Mouse (Mus musculus) heart, postnatal 0 days (tissue): ENCODE results near the gene Eif5a2. TPM values are rescaled to one million over a fixed set of nuclear protein-coding genes. Genes with fewer than 3 reads are reported as not detected.
"Not testable (repeated sequence)": the region's sequence is repeated elsewhere in the genome, so short reads cannot be mapped to it uniquely, and the experiment has no call there.

Experiments
- ATAC-seq: fragments of 200-750 bp; cut with Nextera tagmentation; 2 replicates; pipeline ENCODE4 v1.8.0; 2017; ENCODE audit warnings: low read depth, moderate number of reproducible peaks, moderate library complexity; ENCODE audit not compliant: insufficient read depth
- DNase-seq: peaks from one replicate; pipeline ENCODE4 v3.0.0-alpha.2; 2016; ENCODE audit warnings: low spot score
- H3K27ac ChIP-seq: fragments of 300-500 bp; sonication (generic); 2 replicates; pipeline ENCODE4 v1.5.1; 2014; ENCODE audit warnings: low read depth, mild to moderate bottlenecking
- H3K27me3 ChIP-seq: fragments of 300-500 bp; sonication (generic); 2 replicates; pipeline ENCODE4 v1.6.1; 2014; ENCODE audit warnings: low read length, mixed read lengths; ENCODE audit not compliant: control insufficient read depth, insufficient read depth
- H3K36me3 ChIP-seq: fragments of 300-500 bp; sonication (generic); replicated peaks from 2 replicates; pipeline ENCODE4 v1.6.1; 2014; ENCODE audit warnings: low read length, mixed read lengths; ENCODE audit not compliant: control insufficient read depth, insufficient read depth
- H3K4me1 ChIP-seq: fragments of 300-500 bp; sonication (generic); 2 replicates; pipeline ENCODE4 v1.6.1; 2014; ENCODE audit warnings: antibody characterized with exemption; ENCODE audit not compliant: control insufficient read depth, insufficient read depth
- H3K4me2 ChIP-seq: fragments of 300-500 bp; sonication (generic); 2 replicates; pipeline ENCODE4 v1.6.1; 2014; ENCODE audit warnings: low read depth, mild to moderate bottlenecking, low read length, moderate library complexity
- H3K4me3 ChIP-seq: fragments of 300-500 bp; sonication (generic); 2 replicates; pipeline ENCODE4 v1.5.1; 2014; ENCODE audit warnings: low read depth, low read length
- H3K9ac ChIP-seq: fragments of 300-500 bp; sonication (generic); replicated peaks from 2 replicates; pipeline ENCODE4 v1.6.1; 2014; ENCODE audit warnings: low read depth, low read length, mixed read lengths
- H3K9me3 ChIP-seq: fragments of 300-500 bp; sonication (generic); replicated peaks from 2 replicates; pipeline ENCODE4 v1.6.1; 2016; ENCODE audit warnings: low read length; ENCODE audit not compliant: control insufficient read depth
- CTCF ChIP-seq: IDR thresholded peaks from 2 replicates; pipeline ENCODE4 v1.5.1; 2016; ENCODE audit warnings: antibody characterized with exemption, control low read depth, low read depth
- EP300 ChIP-seq: IDR thresholded peaks from 2 replicates; pipeline ENCODE4 v1.6.1; 2016; ENCODE audit warnings: antibody characterized with exemption, low read depth
- WGBS: fragments of 180-500 bp; shearing (Covaris S2); extraction: QIAGEN DNeasy Blood & Tissue Kit; methylation state at CpG from one replicate; pipeline ENCODE4 v1.1.7; 2014; 5-methylcytosine and 5-hydroxymethylcytosine counted together
- polyA plus RNA-seq: library from polyadenylated mRNA; unstranded; fragments of >200 nt; fragmentation: Nextera tagmentation; extraction: Ambion mirVana; gene quantifications from 2 replicates; pipeline ENCODE4 v1.2.1, GENCODE M21; 2015
- total RNA-seq: library from RNA; depleted of rRNA; stranded (reverse); fragments of >200 nt; gene quantifications from 2 replicates; pipeline ENCODE4 v1.2.3, GENCODE M21; 2014; ENCODE audit warnings: low replicate concordance

Eif5a2 gene
- total and polyA plus RNA-seq, 2 experiments from 2014 or later = 5.2 to 5.9 TPM

GRCm38 (mm10) chr3:28748151-28748550, 32.9 kb upstream of the Eif5a2 start:
- no peak for DNase-seq
- no peaks in the 10 kb centered on the region for H3K27me3 ChIP-seq
- no peak for ATAC-seq

GRCm38 (mm10) chr3:28748956-28749355, 32.1 kb upstream of the Eif5a2 start:
- H3K36me3 ChIP-seq = no peaks in the 10 kb centered on the region
- TF ChIP-seq EP300 (no peak), CTCF (no peak)
- H3K27me3 ChIP-seq = no peaks in the 10 kb centered on the region
- H3K4me2 ChIP-seq = no peak overlapping the region
- no peak overlapping the region for H3K9ac ChIP-seq
- no peaks in the 10 kb centered on the region for H3K4me1 ChIP-seq
- no peaks in the 10 kb centered on the region for H3K9me3 ChIP-seq
- no peak for ATAC-seq
- no peak for DNase-seq
- H3K4me3 ChIP-seq = no peak overlapping the region
- no peak overlapping the region for H3K27ac ChIP-seq

More at GRCm38 (mm10) chr3:28748151-28748550, 32.9 kb upstream of the Eif5a2 start:
- H3K36me3 ChIP-seq = no peaks in the 10 kb centered on the region
- no peak overlapping the region for H3K4me2 ChIP-seq
- no peak overlapping the region for H3K27ac ChIP-seq
- WGBS = 88% methylated on average over 3 of the region's 3 CpGs
- H3K9ac ChIP-seq = no peak overlapping the region
- H3K4me1 ChIP-seq = no peaks in the 10 kb centered on the region
- no peaks in the 10 kb centered on the region for H3K9me3 ChIP-seq
- no peak overlapping the region for H3K4me3 ChIP-seq
- TF ChIP-seq EP300 (no peak), CTCF (no peak)

- Histone ChIP-seq H3K4me1 (no peaks in the 10 kb centered on the region), H3K27me3 (no peaks in the 10 kb centered on the region), H3K4me2 (no peak overlapping the region), H3K4me3 (no peak overlapping the region), H3K27ac (no peak overlapping the region), H3K36me3 (no peaks in the 10 kb centered on the region), H3K9me3 (no peaks in the 10 kb centered on the region), H3K9ac (no peak overlapping the region)
- no peak for ATAC-seq
- WGBS = 37% methylated on average over 7 of the region's 7 CpGs
- no peak for TF ChIP-seq CTCF
- no peak for TF ChIP-seq EP300
- DNase-seq = no peak
Observed at GRCm38 (mm10) chr3:28755477-28755876, 25.6 kb upstream of the Eif5a2 start.

GRCm38 (mm10) chr3:28761225-28761789, 19.8 kb upstream of the Eif5a2 start:
- Histone ChIP-seq H3K9me3 (no peaks in the 10 kb centered on the region), H3K36me3 (no peaks in the 10 kb centered on the region), H3K4me3 (no peak overlapping the region), H3K9ac (no peak overlapping the region), H3K4me2 (no peak overlapping the region), H3K4me1 (no peaks in the 10 kb centered on the region), H3K27ac (no peak overlapping the region), H3K27me3 (no peaks in the 10 kb centered on the region)
- WGBS = 86% methylated on average over 8 of the region's 8 CpGs
- DNase-seq = no peak
- TF ChIP-seq EP300 (no peak), CTCF (no peak)
- no peak for ATAC-seq

GRCm38 (mm10) chr3:28766935-28767334, 14.1 kb upstream of the Eif5a2 start:
- H3K9ac ChIP-seq = no peak overlapping the region
- H3K4me2 ChIP-seq = no peak overlapping the region
- DNase-seq (no peak), ATAC-seq (no peak)
- H3K4me1 ChIP-seq = no peaks in the 10 kb centered on the region
- TF ChIP-seq EP300 = no peak
- TF ChIP-seq CTCF = no peak
- H3K27ac ChIP-seq = no peak overlapping the region
- H3K27me3 ChIP-seq = no peaks in the 10 kb centered on the region
- H3K9me3 ChIP-seq = 0 out of 2 replicates have a peak, but pooled peaks cover 5% of the 10 kb centered on the region
- WGBS = 77% methylated on average over 4 of the region's 4 CpGs
- no peak overlapping the region for H3K4me3 ChIP-seq
- H3K36me3 ChIP-seq = no peaks in the 10 kb centered on the region

GRCm38 (mm10) chr3:28768222-28768621, 12.9 kb upstream of the Eif5a2 start:
- Histone ChIP-seq H3K4me2 (no peak overlapping the region), H3K9ac (no peak overlapping the region), H3K9me3 (0 out of 2 replicates have a peak, but pooled peaks cover 5% of the 10 kb centered on the region), H3K27ac (no peak overlapping the region), H3K4me1 (no peaks in the 10 kb centered on the region), H3K4me3 (no peak overlapping the region), H3K36me3 (no peaks in the 10 kb centered on the region), H3K27me3 (no peaks in the 10 kb centered on the region)
- no peak for DNase-seq
- no peak for ATAC-seq
- TF ChIP-seq CTCF = no peak
- TF ChIP-seq EP300 = no peak
- WGBS = 81% methylated on average over 3 of the region's 3 CpGs

GRCm38 (mm10) chr3:28772919-28773318, 8.2 kb upstream of the Eif5a2 start:
- not testable (repeated sequence) for H3K27ac ChIP-seq

More at GRCm38 (mm10) chr3:28772919-28773318, 8.2 kb upstream of the Eif5a2 start:
- H3K36me3 ChIP-seq, ATAC-seq, DNase-seq, H3K9me3 ChIP-seq, H3K4me3 ChIP-seq, H3K4me2 ChIP-seq, H3K4me1 ChIP-seq, H3K27me3 ChIP-seq, H3K9ac ChIP-seq: not testable (repeated sequence)
- 62% methylated on average over 4 of the region's 4 CpGs for WGBS
